Mouse (Mus musculus) thymus, adult 2 months (tissue): ENCODE data around the gene Fgf2.

Experiments used
- CTCF ChIP-seq: fragments of 200-500 bp; IDR thresholded peaks from 2 replicates; pipeline ENCODE4 v1.5.1; 2012; ENCODE audit warnings: mild to moderate bottlenecking, control low read depth, low read length, moderate library complexity, borderline replicate concordance; ENCODE audit not compliant: control insufficient read depth, poor library complexity, insufficient read depth; ENCODE audit errors: extremely low read depth
- POLR2A ChIP-seq: fragments of 200-500 bp; IDR thresholded peaks from 2 replicates; pipeline ENCODE4 v1.6.1; 2012; ENCODE audit warnings: mild to moderate bottlenecking, low read length, control low read depth, moderate library complexity; ENCODE audit not compliant: control insufficient read depth, poor library complexity, insufficient read depth; ENCODE audit errors: extremely low read depth

GRCm38 (mm10) chr3:37348221-37349165 lies at the start of gene Fgf2:
- TF ChIP-seq CTCF (no peak), POLR2A (no peak)
